Mouse (Mus musculus): ENCODE data around the gene Dctn1. TPM values are rescaled to one million over a fixed set of nuclear protein-coding genes. Genes with fewer than 3 reads are reported as not detected.
A peak's percentile ranks its signal among the peaks of the same experiment; 100 is the strongest.

The Dctn1 gene
- polyA plus RNA-seq, 1 experiment from 2014 or later = 125 TPM

DNA sequence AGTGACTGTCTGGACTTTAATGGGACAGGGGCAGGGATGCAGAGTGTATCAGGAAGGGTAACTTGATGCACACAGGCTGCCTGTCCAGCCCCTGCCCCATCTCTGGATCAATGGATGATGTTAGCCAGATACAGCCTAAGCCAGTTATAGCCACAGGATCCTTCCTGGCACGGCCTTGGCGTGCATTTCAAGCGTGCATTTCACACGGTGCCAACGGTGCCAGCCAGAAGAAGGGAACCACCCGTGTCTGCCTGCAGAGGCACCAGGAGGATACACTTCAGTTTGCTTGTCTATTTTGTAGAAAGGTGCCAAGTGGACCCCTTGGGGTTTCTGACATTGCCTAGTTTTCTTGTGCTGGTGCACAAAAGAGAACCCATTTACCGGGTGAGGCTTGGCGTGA is 25.7 kb upstream of the Dctn1 start:
- Histone ChIP-seq H3K4me3 (ENCODE audit: low read depth, low read length) (no peak overlapping the region), H3K9ac (ENCODE audit: low read length) (no peak overlapping the region), H3K36me3 (ENCODE audit: control insufficient read depth, insufficient read depth, low read length) (no peaks in the 10 kb centered on the region), H3K4me1 (ENCODE audit: control insufficient read depth, insufficient read depth, low read length) (peaks cover 31% of the 10 kb centered on the region), H3K27me3 (ENCODE audit: control insufficient read depth, insufficient read depth, low read length) (no peaks in the 10 kb centered on the region), H3K27ac (ENCODE audit: low read depth, low read length) (no peak overlapping the region), H3K9me3 (ENCODE audit: control insufficient read depth, low read length) (no peaks in the 10 kb centered on the region), H3K4me2 (ENCODE audit: low read depth) (no peak overlapping the region)
- DNase-seq (ENCODE audit: low spot score) = no peak
- ATAC-seq (ENCODE audit: insufficient read depth, low FRiP score, low TSS enrichment) = no peak
- WGBS = 93% methylated on average over 8 of the region's 8 CpGs

- Histone ChIP-seq H3K9ac (ENCODE audit: low read length) (peak overlapping the region; percentile 31), H3K36me3 (ENCODE audit: control insufficient read depth, insufficient read depth, low read length) (no peaks in the 10 kb centered on the region), H3K27me3 (ENCODE audit: control insufficient read depth, insufficient read depth, low read length) (no peaks in the 10 kb centered on the region), H3K4me2 (ENCODE audit: low read depth) (peak overlapping the region; percentile 44), H3K4me1 (ENCODE audit: control insufficient read depth, insufficient read depth, low read length) (peaks cover 26% of the 10 kb centered on the region), H3K27ac (ENCODE audit: low read depth, low read length) (no peak overlapping the region), H3K9me3 (ENCODE audit: control insufficient read depth, low read length) (no peaks in the 10 kb centered on the region), H3K4me3 (ENCODE audit: low read depth, low read length) (no peak overlapping the region)
- ATAC-seq (ENCODE audit: insufficient read depth, low FRiP score, low TSS enrichment) = no peak
- WGBS = 33% methylated on average over 4 of the region's 4 CpGs
- no peak for DNase-seq (ENCODE audit: low spot score)
Measured at GRCm38 (mm10) chr6:83141636-83142035, 24.1 kb upstream of the Dctn1 start.

DNA sequence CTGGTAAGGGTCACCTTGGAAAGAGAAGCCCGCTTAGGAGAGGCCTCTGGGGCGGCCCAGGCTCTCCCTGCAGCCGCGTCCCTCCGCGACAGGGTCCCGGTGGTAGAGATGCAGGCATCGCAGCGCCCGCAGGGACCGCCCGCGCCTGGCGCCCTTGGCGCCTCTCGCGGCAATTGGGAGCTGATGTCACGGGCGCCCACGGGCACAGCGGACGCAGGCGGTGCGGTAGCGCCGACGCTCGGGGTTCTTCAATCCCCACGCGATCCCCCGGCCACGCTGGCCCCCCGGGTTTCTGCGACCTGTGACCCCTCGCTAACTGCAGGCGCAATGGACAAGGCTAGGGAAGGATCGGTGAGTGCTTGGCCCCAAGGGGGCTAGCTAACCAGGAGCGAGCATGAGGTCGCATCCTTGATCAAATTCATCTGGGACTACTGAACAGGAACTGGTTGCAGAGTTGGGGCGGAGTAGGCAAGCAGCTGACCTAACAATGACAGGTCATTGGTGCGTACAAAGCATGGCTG is 23.4 kb upstream of the Dctn1 start:
- H3K27ac ChIP-seq (ENCODE audit: low read depth, low read length) = no peak overlapping the region
- H3K4me1 ChIP-seq (ENCODE audit: control insufficient read depth, insufficient read depth, low read length) = peaks cover 26% of the 10 kb centered on the region
- H3K36me3 ChIP-seq (ENCODE audit: control insufficient read depth, insufficient read depth, low read length) = peaks cover under 1% of the 10 kb centered on the region; the same call in 1 of the 2 replicates
- DNase-seq (ENCODE audit: low spot score) (peak; percentile 25), ATAC-seq (ENCODE audit: insufficient read depth, low FRiP score, low TSS enrichment) (no peak)
- H3K27me3 ChIP-seq (ENCODE audit: control insufficient read depth, insufficient read depth, low read length) = no peaks in the 10 kb centered on the region
- H3K9me3 ChIP-seq (ENCODE audit: control insufficient read depth, low read length) = no peaks in the 10 kb centered on the region
- peak overlapping the region; percentile 44 for H3K4me2 ChIP-seq (ENCODE audit: low read depth)
- 3% methylated on average over 41 of the region's 41 CpGs for WGBS
- H3K9ac ChIP-seq (ENCODE audit: low read length) = peak overlapping the region; percentile 31
- H3K4me3 ChIP-seq (ENCODE audit: low read depth, low read length) = peak overlapping the region; percentile 2; the same call in 1 of the 2 replicates

GRCm38 (mm10) chr6:83142886-83143285 is 22.8 kb upstream of the Dctn1 start:
- ATAC-seq (ENCODE audit: insufficient read depth, low FRiP score, low TSS enrichment) (peak; percentile 45; the same call in 1 of the 2 replicates), DNase-seq (ENCODE audit: low spot score) (no peak)
- no peak overlapping the region for H3K27ac ChIP-seq (ENCODE audit: low read depth, low read length)
- H3K27me3 ChIP-seq (ENCODE audit: control insufficient read depth, insufficient read depth, low read length) = no peaks in the 10 kb centered on the region
- peak overlapping the region; percentile 44; the same call in 1 of the 2 replicates for H3K4me2 ChIP-seq (ENCODE audit: low read depth)
- no peak overlapping the region for H3K9ac ChIP-seq (ENCODE audit: low read length)
- H3K36me3 ChIP-seq (ENCODE audit: control insufficient read depth, insufficient read depth, low read length) = peaks cover 5% of the 10 kb centered on the region; the same call in 1 of the 2 replicates
- no peaks in the 10 kb centered on the region for H3K9me3 ChIP-seq (ENCODE audit: control insufficient read depth, low read length)
- H3K4me3 ChIP-seq (ENCODE audit: low read depth, low read length) = no peak overlapping the region
- peaks cover 23% of the 10 kb centered on the region for H3K4me1 ChIP-seq (ENCODE audit: control insufficient read depth, insufficient read depth, low read length)
- WGBS = 45% methylated on average over 11 of the region's 11 CpGs

DNA sequence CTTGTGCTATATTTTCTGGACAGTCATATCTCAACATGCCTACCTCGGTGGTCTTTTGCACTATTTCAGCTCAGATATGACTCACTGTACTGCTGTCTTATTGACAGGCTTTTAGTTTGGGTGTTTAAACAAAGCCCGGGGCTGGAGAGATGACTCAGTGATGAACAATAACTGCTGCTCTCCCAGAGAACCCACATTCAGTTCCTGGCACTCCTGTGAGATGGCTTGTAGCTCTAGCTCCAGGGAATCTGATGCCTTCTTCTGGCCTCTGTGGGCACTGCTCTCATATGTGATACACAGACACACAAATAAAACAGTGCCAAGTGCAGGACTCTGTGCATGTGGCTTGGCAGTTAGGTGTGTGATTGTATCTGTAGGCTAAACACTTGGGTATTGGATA is 20.5 kb upstream of the Dctn1 start:
- Histone ChIP-seq H3K36me3 (ENCODE audit: control insufficient read depth, insufficient read depth, low read length) (peaks cover 8% of the 10 kb centered on the region), H3K27me3 (ENCODE audit: control insufficient read depth, insufficient read depth, low read length) (no peaks in the 10 kb centered on the region), H3K27ac (ENCODE audit: low read depth, low read length) (no peak overlapping the region), H3K9me3 (ENCODE audit: control insufficient read depth, low read length) (no peaks in the 10 kb centered on the region), H3K4me3 (ENCODE audit: low read depth, low read length) (no peak overlapping the region), H3K9ac (ENCODE audit: low read length) (no peak overlapping the region), H3K4me1 (ENCODE audit: control insufficient read depth, insufficient read depth, low read length) (peaks cover 10% of the 10 kb centered on the region; the same call in 1 of the 2 replicates), H3K4me2 (ENCODE audit: low read depth) (no peak overlapping the region)
- WGBS = 85% methylated on average over 2 of the region's 2 CpGs
- no peak for DNase-seq (ENCODE audit: low spot score)
- no peak for ATAC-seq (ENCODE audit: insufficient read depth, low FRiP score, low TSS enrichment)

GRCm38 (mm10) chr6:83145805-83146204 is 19.9 kb upstream of the Dctn1 start:
- H3K9ac ChIP-seq (ENCODE audit: low read length) = no peak overlapping the region
- 73% methylated on average over 9 of the region's 9 CpGs for WGBS
- no peak overlapping the region for H3K4me2 ChIP-seq (ENCODE audit: low read depth)
- no peak for DNase-seq (ENCODE audit: low spot score)
- no peak for ATAC-seq (ENCODE audit: insufficient read depth, low FRiP score, low TSS enrichment)
- no peak overlapping the region for H3K27ac ChIP-seq (ENCODE audit: low read depth, low read length)
- H3K9me3 ChIP-seq (ENCODE audit: control insufficient read depth, low read length) = no peaks in the 10 kb centered on the region
- no peaks in the 10 kb centered on the region for H3K27me3 ChIP-seq (ENCODE audit: control insufficient read depth, insufficient read depth, low read length)
- H3K36me3 ChIP-seq (ENCODE audit: control insufficient read depth, insufficient read depth, low read length) = peaks cover 8% of the 10 kb centered on the region
- peaks cover 10% of the 10 kb centered on the region; the same call in 1 of the 2 replicates for H3K4me1 ChIP-seq (ENCODE audit: control insufficient read depth, insufficient read depth, low read length)
- H3K4me3 ChIP-seq (ENCODE audit: low read depth, low read length) = no peak overlapping the region

- Histone ChIP-seq H3K4me2 (ENCODE audit: low read depth) (no peak overlapping the region), H3K36me3 (ENCODE audit: control insufficient read depth, insufficient read depth, low read length) (peaks cover 10% of the 10 kb centered on the region), H3K4me3 (ENCODE audit: low read depth, low read length) (no peak overlapping the region), H3K9me3 (ENCODE audit: control insufficient read depth, low read length) (no peaks in the 10 kb centered on the region), H3K27me3 (ENCODE audit: control insufficient read depth, insufficient read depth, low read length) (no peaks in the 10 kb centered on the region), H3K4me1 (ENCODE audit: control insufficient read depth, insufficient read depth, low read length) (peaks cover 3% of the 10 kb centered on the region; the same call in 1 of the 2 replicates), H3K9ac (ENCODE audit: low read length) (no peak overlapping the region), H3K27ac (ENCODE audit: low read depth, low read length) (no peak overlapping the region)
- DNase-seq (ENCODE audit: low spot score) = no peak
- no peak for ATAC-seq (ENCODE audit: insufficient read depth, low FRiP score, low TSS enrichment)
- WGBS = 63% methylated on average over 7 of the region's 7 CpGs
Measured at GRCm38 (mm10) chr6:83147280-83147679, 18.4 kb upstream of the Dctn1 start.

DNA sequence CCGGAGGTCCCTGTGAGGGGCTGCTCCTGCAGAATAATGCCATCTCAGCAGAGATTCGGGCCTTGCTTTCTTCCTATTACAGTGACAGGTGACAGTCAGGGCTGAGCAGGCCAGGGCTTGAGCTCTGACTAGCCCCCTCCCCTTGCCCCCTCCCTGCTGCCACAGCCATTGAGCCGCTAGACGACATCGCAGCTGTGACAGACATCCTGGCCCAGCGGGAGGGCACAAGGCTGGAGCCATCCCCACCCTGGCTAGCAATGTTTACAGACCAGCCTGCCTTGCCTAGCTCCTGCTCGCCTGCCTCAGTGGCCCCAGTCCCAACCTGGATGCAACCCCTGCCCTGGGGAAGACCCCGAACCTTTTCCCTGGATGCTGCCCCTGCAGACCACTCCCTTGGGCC is 14.0 kb upstream of the Dctn1 start:
- 28% methylated on average over 8 of the region's 8 CpGs for WGBS
- Histone ChIP-seq H3K4me2 (ENCODE audit: low read depth) (no peak overlapping the region), H3K4me3 (ENCODE audit: low read depth, low read length) (no peak overlapping the region), H3K4me1 (ENCODE audit: control insufficient read depth, insufficient read depth, low read length) (0 out of 2 replicates have a peak, but pooled peaks cover 4% of the 10 kb centered on the region), H3K9me3 (ENCODE audit: control insufficient read depth, low read length) (no peaks in the 10 kb centered on the region), H3K36me3 (ENCODE audit: control insufficient read depth, insufficient read depth, low read length) (peaks cover 12% of the 10 kb centered on the region), H3K27ac (ENCODE audit: low read depth, low read length) (no peak overlapping the region), H3K27me3 (ENCODE audit: control insufficient read depth, insufficient read depth, low read length) (no peaks in the 10 kb centered on the region), H3K9ac (ENCODE audit: low read length) (no peak overlapping the region)
- ATAC-seq (ENCODE audit: insufficient read depth, low FRiP score, low TSS enrichment) (no peak), DNase-seq (ENCODE audit: low spot score) (no peak)

GRCm38 (mm10) chr6:83153038-83153437 is 12.7 kb upstream of the Dctn1 start:
- H3K4me2 ChIP-seq (ENCODE audit: low read depth) = no peak overlapping the region
- WGBS = 84% methylated on average over 12 of the region's 12 CpGs
- ATAC-seq (ENCODE audit: insufficient read depth, low FRiP score, low TSS enrichment) = no peak
- no peak overlapping the region for H3K9ac ChIP-seq (ENCODE audit: low read length)
- H3K9me3 ChIP-seq (ENCODE audit: control insufficient read depth, low read length) = no peaks in the 10 kb centered on the region
- H3K27me3 ChIP-seq (ENCODE audit: control insufficient read depth, insufficient read depth, low read length) = no peaks in the 10 kb centered on the region
- H3K4me1 ChIP-seq (ENCODE audit: control insufficient read depth, insufficient read depth, low read length) = 0 out of 2 replicates have a peak, but pooled peaks cover 4% of the 10 kb centered on the region
- H3K4me3 ChIP-seq (ENCODE audit: low read depth, low read length) = no peak overlapping the region
- peaks cover 7% of the 10 kb centered on the region for H3K36me3 ChIP-seq (ENCODE audit: control insufficient read depth, insufficient read depth, low read length)
- H3K27ac ChIP-seq (ENCODE audit: low read depth, low read length) = no peak overlapping the region
- no peak for DNase-seq (ENCODE audit: low spot score)
